30 mouse cellular contexts compared by ENCODE assay signal in genomic region chr2:45090529-45091297, GRCm38 (mm10). TPM values are rescaled to one million over a fixed set of nuclear protein-coding genes. Genes with fewer than 3 reads are reported as not detected.
DNase-seq lines count a peak whose midpoint lies in the region; ATAC-seq and TF ChIP-seq lines count a peak whose summit lies in the region.
"Had no signal": no experiment of that assay in that cellular context is flagged by ENCODE, and none has a peak within 500 bp of the region (broad histone marks: within the 10 kb centered on the region; RNA-seq: fewer than 3 reads in every experiment).

No protein-coding gene starts in this region.

- TF ChIP-seq EP300 in CH12.LX (IDR thresholded peaks at IDR 0.05; ENCODE audit: low read length), result no peak

- peaks cover 83% of the 10 kb centered on the region for H3K79me2 ChIP-seq in CH12.LX (replicated peaks; ENCODE audit: control insufficient read depth, extremely low read depth, insufficient read depth, poor library complexity, severe bottlenecking)

- in situ Hi-C loops in CH12.LX (cut with MboI; ENCODE audit: low pct_ligation_motif_present, low pct_unique_long_range_greater_than_20kb, low sequenced_read_pairs), result no loop called here

- no peak overlapping the region for H3K4me2 ChIP-seq in liver, embryonic 13.5 days
- peak overlapping the region; percentile 33 for H3K4me2 ChIP-seq in CH12.LX (ENCODE audit: insufficient read depth, low read depth, poor library complexity, severe bottlenecking)
- H3K4me2 ChIP-seq: embryonic facial prominence, embryonic 15.5 days; forebrain, embryonic 12.5 days; heart, embryonic 12.5 days; hindbrain, embryonic 15.5 days; limb, embryonic 13.5 days; lung, embryonic 14.5 days; midbrain, embryonic 13.5 days; neural tube, embryonic 15.5 days had no signal

- H3K4me3 ChIP-seq in heart, embryonic 10.5 days, result no peak overlapping the region
- H3K4me3 ChIP-seq in liver, embryonic 13.5 days (replicated peaks), result no peak overlapping the region
- H3K4me3 ChIP-seq in CH12.LX (replicated peaks in 1 of 3; ENCODE audit: low read depth in 2 of 3, low read length in 2 of 3, poor library complexity in 1 of 3), result no peak overlapping the region
- no peak overlapping the region for H3K4me3 ChIP-seq in cortical plate, adult 2 months (ENCODE audit: insufficient read depth, low read length)
- no peak overlapping the region for H3K4me3 ChIP-seq in kidney, adult 2 months (ENCODE audit: insufficient read depth, low read depth, low read length)
- H3K4me3 ChIP-seq: embryonic facial prominence, embryonic 10.5 days; embryonic facial prominence, embryonic 15.5 days; forebrain, embryonic 12.5 days; heart, embryonic 12.5 days; hindbrain, embryonic 15.5 days; limb, embryonic 13.5 days; midbrain, embryonic 13.5 days; neural tube, embryonic 15.5 days had no signal

- peaks cover 65% of the 10 kb centered on the region for H3K4me1 ChIP-seq in heart, embryonic 10.5 days
- peaks cover 51% of the 10 kb centered on the region for H3K4me1 ChIP-seq in liver, embryonic 13.5 days (replicated peaks)
- peaks cover 26 to 89% of the 10 kb centered on the region in 2 experiments for H3K4me1 ChIP-seq in CH12.LX (ENCODE audit: control insufficient read depth in 1 of 2, insufficient read depth in 2 of 2)
- peaks cover 21% of the 10 kb centered on the region for H3K4me1 ChIP-seq in cortical plate, adult 2 months (ENCODE audit: control insufficient read depth, insufficient read depth, low read length)
- H3K4me1 ChIP-seq in kidney, adult 2 months (ENCODE audit: control insufficient read depth, insufficient read depth, low read length), result no peaks in the 10 kb centered on the region

- dilution Hi-C loops in CH12.LX (cut with MboI; ENCODE audit: extremely low pct_ligation_motif_present, extremely low pct_unique_long_range_greater_than_20kb, low sequenced_read_pairs), result no loop called here

- no peak for DNase-seq in heart, embryonic 10.5 days (ENCODE audit: low spot score)
- no peak for DNase-seq in heart, adult 18-20 months
- DNase-seq in liver, embryonic 13.5 days, result no peak
- DNase-seq in liver, result no peak
- no peak for DNase-seq in CH12.LX (ENCODE audit: extremely low read depth)
- DNase-seq in kidney, adult 2 months, result no peak
- DNase-seq: adrenal gland, adult 2 months; adrenal gland, postnatal 36 days; cerebellum, adult 2 months; cerebellum, postnatal 14 days; forebrain, postnatal 0 days; gastrocnemius, postnatal 10 days; kidney, adult 9 months; kidney, postnatal 10 days; layer of hippocampus, adult 9-11 months; lung, embryonic 14.5 days; lung, postnatal 14 days; thymus, adult 2 months; thymus, postnatal 36 days had no signal

- H3K27ac ChIP-seq in heart, embryonic 10.5 days, result 0 out of 2 replicates have a peak overlapping the region, but pooled peaks have one; percentile 2
- H3K27ac ChIP-seq in liver, embryonic 13.5 days, result peak overlapping the region; percentile 31; the same call in 1 of the 2 replicates
- peak overlapping the region; percentile 47 for H3K27ac ChIP-seq in CH12.LX (ENCODE audit: insufficient read depth, low read depth)
- H3K27ac ChIP-seq in cortical plate, adult 2 months (ENCODE audit: insufficient read depth, low read length), result peak overlapping the region; percentile 54; the same call in 1 of the 2 replicates
- no peak overlapping the region for H3K27ac ChIP-seq in kidney, adult 2 months (ENCODE audit: insufficient read depth, low read depth, low read length)
- H3K27ac ChIP-seq: embryonic facial prominence, embryonic 10.5 days; embryonic facial prominence, embryonic 15.5 days; forebrain, embryonic 12.5 days; hindbrain, embryonic 15.5 days; limb, embryonic 13.5 days; liver, embryonic 14.5 days had no signal

- no peaks in the 10 kb centered on the region for H3K9me3 ChIP-seq in heart, embryonic 10.5 days
- no peaks in the 10 kb centered on the region for H3K9me3 ChIP-seq in liver, embryonic 13.5 days (replicated peaks)
- H3K9me3 ChIP-seq in CH12.LX (replicated peaks; ENCODE audit: low read length), result no peaks in the 10 kb centered on the region
- H3K9me3 ChIP-seq: embryonic facial prominence, embryonic 10.5 days; embryonic facial prominence, embryonic 15.5 days; forebrain, embryonic 12.5 days; heart, embryonic 12.5 days; hindbrain, embryonic 15.5 days; limb, embryonic 13.5 days; midbrain, embryonic 13.5 days; neural tube, embryonic 15.5 days had no signal

- TF ChIP-seq CTCF in CH12.LX (conservative IDR thresholded peaks at IDR 0.05 in 1 of 2, IDR thresholded peaks at IDR 0.05 in 1 of 2; ENCODE audit: low read depth in 2 of 2, low read length in 2 of 2), result no peak
- no peak for TF ChIP-seq CTCF in cortical plate, adult 2 months (IDR thresholded peaks at IDR 0.05; ENCODE audit: extremely low read depth, insufficient read depth, low read length)
- no peak for TF ChIP-seq CTCF in kidney, adult 2 months (conservative IDR thresholded peaks at IDR 0.05; ENCODE audit: insufficient read depth, insufficient read length, low read depth, low read length)

- ATAC-seq in liver, embryonic 13.5 days (ENCODE audit: low read depth), result no peak
- ATAC-seq: forebrain, postnatal 0 days; intestine, embryonic 16.5 days; midbrain, embryonic 13.5 days had no signal

- H3K27me3 ChIP-seq in heart, embryonic 10.5 days (ENCODE audit: insufficient read depth, poor library complexity, severe bottlenecking), result no peaks in the 10 kb centered on the region
- H3K27me3 ChIP-seq in liver, embryonic 13.5 days, result no peaks in the 10 kb centered on the region
- no peaks in the 10 kb centered on the region for H3K27me3 ChIP-seq in CH12.LX (replicated peaks)
- H3K27me3 ChIP-seq in kidney, adult 2 months (replicated peaks; ENCODE audit: control insufficient read depth, insufficient read depth, low read length), result no peaks in the 10 kb centered on the region
- H3K27me3 ChIP-seq: embryonic facial prominence, embryonic 15.5 days; forebrain, embryonic 12.5 days; heart, embryonic 12.5 days; hindbrain, embryonic 15.5 days; midbrain, embryonic 13.5 days; neural tube, embryonic 15.5 days had no signal

- no peak overlapping the region for H3K9ac ChIP-seq in liver, embryonic 13.5 days
- H3K9ac ChIP-seq in CH12.LX (ENCODE audit: insufficient read depth, low read depth), result no peak overlapping the region
- H3K9ac ChIP-seq: embryonic facial prominence, embryonic 15.5 days; forebrain, embryonic 12.5 days; forebrain, postnatal 0 days; heart, embryonic 12.5 days; hindbrain, embryonic 15.5 days; limb, embryonic 13.5 days; liver, embryonic 14.5 days; lung, embryonic 14.5 days; midbrain, embryonic 13.5 days; neural tube, embryonic 15.5 days had no signal

- TF ChIP-seq POLR2A in CH12.LX (IDR thresholded peaks at IDR 0.05; ENCODE audit: low read depth, low read length), result no peak
- no peak for TF ChIP-seq POLR2A in cortical plate, adult 2 months (IDR thresholded peaks at IDR 0.05; ENCODE audit: extremely low read depth, insufficient read depth, low read length)
- no peak for TF ChIP-seq POLR2A in kidney, adult 2 months (IDR thresholded peaks at IDR 0.05; ENCODE audit: low read depth, low read length)

- no peak for TF ChIP-seq RAD21 in CH12.LX (IDR thresholded peaks at IDR 0.05; ENCODE audit: low read depth, low read length)

- no peaks in the 10 kb centered on the region for H3K36me3 ChIP-seq in heart, embryonic 10.5 days
- H3K36me3 ChIP-seq in liver, embryonic 13.5 days, result peaks cover 43% of the 10 kb centered on the region
- H3K36me3 ChIP-seq in CH12.LX (replicated peaks in 1 of 2; ENCODE audit: control insufficient read depth in 1 of 2, insufficient read depth in 1 of 2, low read length in 1 of 2), result peaks cover 22 to 72% of the 10 kb centered on the region in 2 experiments
- H3K36me3 ChIP-seq in kidney, adult 2 months (ENCODE audit: control insufficient read depth, insufficient read depth, low read length), result peaks cover 1% of the 10 kb centered on the region; the same call in 1 of the 2 replicates
- H3K36me3 ChIP-seq: forebrain, embryonic 12.5 days; hindbrain, embryonic 15.5 days; limb, embryonic 13.5 days; midbrain, embryonic 13.5 days; neural tube, embryonic 15.5 days had no signal

- 90% methylated on average over 8 of the region's 8 CpGs for WGBS in heart, embryonic 10.5 days
- WGBS in liver, embryonic 13.5 days (ENCODE audit: insufficient replicate concordance), result 84% methylated on average over 8 of the region's 8 CpGs
- WGBS in kidney, adult 2 months, result 88% methylated on average over 8 of the region's 8 CpGs

TF ChIP-seq in CH12.LX, 34 proteins besides CTCF, POLR2A, EP300 and RAD21:
- 0 out of 2 replicates have a peak, but pooled peaks have one; percentile 14 for TF ChIP-seq CHD2 (IDR thresholded peaks at IDR 0.05; ENCODE audit: low read length)
- TF ChIP-seq UBTF (IDR thresholded peaks at IDR 0.05; ENCODE audit: low read depth, low read length), result no peak
- TF ChIP-seq ZC3H11A (IDR thresholded peaks at IDR 0.05; ENCODE audit: low read depth, low read length), result no peak
- TF ChIP-seq MXI1 (IDR thresholded peaks at IDR 0.05; ENCODE audit: low read depth, low read length), result peak; percentile 36
- TF ChIP-seq ZKSCAN1 (IDR thresholded peaks at IDR 0.05; ENCODE audit: borderline replicate concordance, low read depth, low read length), result no peak
- no peak for TF ChIP-seq USF2 (conservative IDR thresholded peaks at IDR 0.05; ENCODE audit: low read depth, low read length)
- TF ChIP-seq CHD1 (IDR thresholded peaks at IDR 0.05; ENCODE audit: low read depth, low read length), result peak; percentile 67; the same call in 1 of the 2 replicates
- no peak for TF ChIP-seq NELFE (IDR thresholded peaks at IDR 0.05; ENCODE audit: low read depth, low read length)
- TF ChIP-seq ZNF384 (IDR thresholded peaks at IDR 0.05; ENCODE audit: low read depth, low read length), result peak; percentile 37; the same call in 1 of the 2 replicates
- TF ChIP-seq ETS1 (conservative IDR thresholded peaks at IDR 0.05; ENCODE audit: low read depth, low read length), result no peak

RNA-seq across cellular contexts. Expression of gene Zeb2, which starts 26.5 kb away (rescaled TPM):
- 22.8 and 25.1 TPM in 2 replicates for polyA plus RNA-seq in heart, embryonic 10.5 days (2016; fragmentation: Nextera tagmentation; extraction: Ambion mirVana)
- 10 to 100 TPM; 34.4 to 44.2 TPM for total RNA-seq in heart, adult 18-20 months (2021)
- 10.1 and 14.1 TPM in 2 replicates for polyA plus RNA-seq in liver, embryonic 13.5 days (2015; fragmentation: Nextera tagmentation; extraction: Ambion mirVana)
- total RNA-seq in CH12.LX (2012; rRNA removed) (20.6 and 25.8 TPM in 2 replicates), CH12.LX (2014; rRNA removed) (12.9 and 13.2 TPM in 2 replicates)
- 20.8 and 21.1 TPM in 2 replicates for polyA plus RNA-seq in CH12.LX (2012; ENCODE audit: insufficient read length, low read depth)
- polyA plus RNA-seq in cortical plate, adult 2 months (2012; rRNA removed), result 63.2 and 65.4 TPM in 2 replicates
- polyA plus RNA-seq in kidney, adult 2 months (2012; rRNA removed), result 22.7 and 25.6 TPM in 2 replicates
